Mouse (Mus musculus) heart, embryonic 10.5 days (tissue): Measurements from ENCODE around the gene Ccdc155. TPM values are rescaled to one million over a fixed set of nuclear protein-coding genes. Genes with fewer than 3 reads are reported as not detected.

Source experiments
- DNase-seq: peaks from one replicate; pipeline ENCODE4 v3.0.0-alpha.2; 2017; ENCODE audit warnings: low spot score
- H3K27ac ChIP-seq: fragments of 300-500 bp; sonication (generic); 2 replicates; pipeline ENCODE4 v1.5.1; 2016; ENCODE audit warnings: mild to moderate bottlenecking
- H3K27me3 ChIP-seq: fragments of 300-500 bp; sonication (generic); 2 replicates; pipeline ENCODE4 v1.6.1; 2016; ENCODE audit warnings: mild to moderate bottlenecking; ENCODE audit not compliant: poor library complexity, insufficient read depth, severe bottlenecking
- H3K36me3 ChIP-seq: fragments of 300-500 bp; sonication (generic); 2 replicates; pipeline ENCODE4 v1.6.1; 2016; ENCODE audit warnings: mild to moderate bottlenecking, moderate library complexity
- H3K4me1 ChIP-seq: fragments of 300-500 bp; sonication (generic); 2 replicates; pipeline ENCODE4 v1.6.1; 2016; ENCODE audit warnings: mild to moderate bottlenecking
- H3K4me3 ChIP-seq: fragments of 300-500 bp; sonication (generic); 2 replicates; pipeline ENCODE4 v1.5.1; 2016; ENCODE audit warnings: mild to moderate bottlenecking, moderate library complexity
- H3K9me3 ChIP-seq: fragments of 300-500 bp; sonication (generic); 2 replicates; pipeline ENCODE4 v1.6.1; 2016; ENCODE audit warnings: mild to moderate bottlenecking, moderate library complexity
- WGBS: fragments of 180-500 bp; shearing (Covaris S2); methylation state at CpG from one replicate; pipeline ENCODE4 v1.1.7; 2016; 5-methylcytosine and 5-hydroxymethylcytosine counted together
- polyA plus RNA-seq: library from polyadenylated mRNA; unstranded; fragments of >200 nt; fragmentation: Nextera tagmentation; extraction: Ambion mirVana; gene quantifications from 2 replicates; pipeline ENCODE4 v1.2.1, GENCODE M21; 2016

Ccdc155 gene
- polyA plus RNA-seq, 1 experiment from 2014 or later, result 0.88 TPM

- 2% methylated on average over 39 of the region's 41 CpGs for WGBS
- DNase-seq, result no peak
- H3K27ac ChIP-seq, result peak within 1 kb of the TSS; percentile 69; the same call in 1 of the 2 replicates
Measured at GRCm38 (mm10) chr7:45163735-45164490, 40.8 kb downstream of the Ccdc155 start, which contains the start of gene Slc17a7. Slc17a7 (plus strand) TSS chr7:45163949.

DNA sequence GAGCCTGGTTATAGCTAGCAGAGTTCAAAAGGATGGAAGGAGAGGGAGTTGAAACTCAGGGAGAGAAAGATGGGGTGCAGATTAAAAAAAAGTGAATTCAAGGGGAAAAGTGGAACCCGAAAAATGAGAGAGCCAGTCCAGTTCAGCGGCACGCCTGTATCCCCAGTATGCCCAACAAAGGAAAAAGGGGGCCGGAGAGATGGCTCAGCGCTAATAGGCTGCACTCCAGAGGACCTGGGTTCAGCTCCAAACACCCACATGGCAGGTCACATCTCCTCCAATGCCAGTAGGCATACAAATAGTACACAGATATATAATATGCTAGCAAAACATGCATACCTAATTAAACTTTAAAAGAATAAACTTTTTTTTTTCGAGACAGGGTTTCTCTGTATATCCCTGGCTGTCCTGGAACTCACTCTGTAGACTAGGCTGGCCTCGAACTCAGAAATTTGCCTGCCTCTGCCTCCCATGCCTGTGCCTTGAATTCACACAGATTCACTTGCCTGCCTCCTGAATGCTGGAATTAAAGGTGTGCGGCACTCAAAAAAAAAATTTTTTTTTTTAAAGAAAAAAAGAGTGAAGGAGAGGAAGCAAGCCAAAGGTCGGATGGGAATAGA lies 41.6 kb downstream of the Ccdc155 start:
- Histone ChIP-seq H3K27me3 (peaks cover 58% of the 10 kb centered on the region), H3K4me3 (no peak overlapping the region), H3K4me1 (peaks cover 34% of the 10 kb centered on the region), H3K9me3 (no peaks in the 10 kb centered on the region), H3K36me3 (peaks cover 25% of the 10 kb centered on the region), H3K27ac (no peak overlapping the region)
- no peak for DNase-seq
- WGBS, result 68% methylated on average over 9 of the region's 9 CpGs

More at GRCm38 (mm10) chr7:45163735-45164490, 40.8 kb downstream of the Ccdc155 start, which contains the start of gene Slc17a7:
- H3K27me3 ChIP-seq, result peaks cover 66% of the 10 kb centered on the region
- H3K4me1 ChIP-seq, result peaks cover 41% of the 10 kb centered on the region
- peaks cover 3% of the 10 kb centered on the region for H3K9me3 ChIP-seq
- H3K4me3 ChIP-seq, result peak within 1 kb of the TSS; percentile 61
- peaks cover 21% of the 10 kb centered on the region for H3K36me3 ChIP-seq

GRCm38 (mm10) chr7:45162551-45162950 lies 42.1 kb downstream of the Ccdc155 start:
- H3K27ac ChIP-seq, result no peak overlapping the region
- DNase-seq, result no peak
- no peaks in the 10 kb centered on the region for H3K9me3 ChIP-seq
- peaks cover 53% of the 10 kb centered on the region for H3K27me3 ChIP-seq
- WGBS, result 28% methylated on average over 6 of the region's 6 CpGs
- peaks cover 30% of the 10 kb centered on the region for H3K36me3 ChIP-seq
- peaks cover 28% of the 10 kb centered on the region for H3K4me1 ChIP-seq
- H3K4me3 ChIP-seq, result peak overlapping the region; percentile 59

DNA sequence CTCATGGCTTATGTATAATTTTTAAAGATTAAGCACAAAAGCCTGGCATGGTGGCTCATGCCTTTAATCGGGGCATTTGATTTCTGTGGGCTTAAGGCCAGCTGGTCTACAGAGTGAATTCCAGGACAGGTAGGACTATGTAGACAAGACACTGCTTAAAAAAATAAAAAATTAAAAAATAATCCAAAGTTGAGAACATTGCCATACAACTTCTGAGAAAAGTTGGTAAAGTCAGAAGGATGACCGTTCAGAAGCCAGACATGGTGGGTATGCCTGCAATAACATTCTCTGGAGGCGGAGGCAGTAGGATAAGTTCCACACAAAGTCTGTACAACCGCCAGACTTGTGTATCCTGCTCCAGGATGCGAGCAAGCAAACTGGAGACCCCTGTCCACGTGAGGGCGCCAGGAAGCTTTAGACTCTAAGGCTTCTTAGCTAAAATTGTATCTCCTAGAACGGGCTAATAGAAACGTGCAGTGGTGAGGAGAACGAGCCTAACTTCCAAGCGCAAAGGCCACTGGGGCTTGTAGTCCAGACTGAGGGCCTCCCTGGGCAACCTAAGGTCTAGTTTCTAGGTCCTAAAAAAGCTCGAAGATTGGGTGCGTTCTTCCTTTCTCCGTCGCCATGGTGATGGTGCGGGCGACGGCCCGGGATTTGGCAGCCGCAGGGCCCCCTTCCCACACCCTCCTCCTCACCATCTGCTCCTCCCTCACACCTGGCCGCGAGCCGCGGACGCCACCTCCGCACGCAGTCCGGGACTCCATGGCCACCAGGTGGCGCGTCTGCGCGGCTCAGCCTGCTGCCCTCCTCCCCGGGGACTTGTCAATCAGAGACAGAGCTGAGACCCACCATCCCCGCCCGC lies 42.8 kb downstream of the Ccdc155 start:
- Histone ChIP-seq H3K36me3 (peaks cover 35% of the 10 kb centered on the region), H3K4me1 (peaks cover 23% of the 10 kb centered on the region), H3K27me3 (peaks cover 46% of the 10 kb centered on the region), H3K4me3 (peak overlapping the region; percentile 59), H3K9me3 (no peaks in the 10 kb centered on the region), H3K27ac (peak overlapping the region; percentile 63; the same call in 1 of the 2 replicates)
- DNase-seq, result peak; percentile 94
- 5% methylated on average over 35 of the region's 35 CpGs for WGBS

- peaks cover 36% of the 10 kb centered on the region for H3K27me3 ChIP-seq
- 87% methylated on average over 3 of the region's 3 CpGs for WGBS
- no peak for DNase-seq
Measured at GRCm38 (mm10) chr7:45160866-45161265, 43.8 kb downstream of the Ccdc155 start.

DNA sequence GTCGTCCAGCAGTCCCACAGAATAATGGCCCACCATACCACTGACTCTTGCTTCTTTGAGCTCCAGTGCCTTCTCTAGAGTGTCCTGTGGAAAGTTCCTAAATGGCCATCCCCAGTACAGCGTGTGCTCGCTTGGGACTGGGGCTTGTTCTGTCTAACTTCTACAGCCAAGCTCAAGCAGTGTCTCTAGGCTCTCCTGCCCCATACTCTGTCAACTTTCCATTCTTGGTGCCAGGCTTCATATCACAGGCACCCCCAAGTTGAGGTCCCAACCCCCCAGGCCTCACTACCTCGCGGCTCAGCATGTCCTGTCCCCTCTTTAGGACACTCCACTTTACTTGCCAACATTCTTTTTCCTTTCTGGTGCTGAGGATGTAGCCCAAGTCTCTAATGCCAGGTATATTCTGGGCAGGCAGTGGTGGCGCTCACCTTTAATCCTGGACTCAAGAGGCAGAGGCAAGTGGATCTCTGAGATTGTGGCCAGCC lies 44.3 kb downstream of the Ccdc155 start:
- no peak for DNase-seq
- Histone ChIP-seq H3K27me3 (peaks cover 31% of the 10 kb centered on the region), H3K4me1 (peaks cover 23% of the 10 kb centered on the region), H3K27ac (no peak overlapping the region), H3K36me3 (peaks cover 35% of the 10 kb centered on the region), H3K4me3 (no peak overlapping the region), H3K9me3 (no peaks in the 10 kb centered on the region)
- 90% methylated on average over 6 of the region's 6 CpGs for WGBS

More at GRCm38 (mm10) chr7:45160866-45161265, 43.8 kb downstream of the Ccdc155 start:
- Histone ChIP-seq H3K27ac (no peak overlapping the region), H3K9me3 (no peaks in the 10 kb centered on the region), H3K36me3 (peaks cover 35% of the 10 kb centered on the region), H3K4me3 (no peak overlapping the region), H3K4me1 (peaks cover 23% of the 10 kb centered on the region)

- no peak overlapping the region for H3K4me3 ChIP-seq
- H3K36me3 ChIP-seq, result peaks cover 35% of the 10 kb centered on the region
- 94% methylated on average over 6 of the region's 6 CpGs for WGBS
- H3K4me1 ChIP-seq, result peaks cover 24% of the 10 kb centered on the region
- no peak for DNase-seq
- no peaks in the 10 kb centered on the region for H3K9me3 ChIP-seq
- H3K27ac ChIP-seq, result no peak overlapping the region
- H3K27me3 ChIP-seq, result peaks cover 17% of the 10 kb centered on the region
Measured at GRCm38 (mm10) chr7:45158991-45159390, 45.7 kb downstream of the Ccdc155 start.

DNA sequence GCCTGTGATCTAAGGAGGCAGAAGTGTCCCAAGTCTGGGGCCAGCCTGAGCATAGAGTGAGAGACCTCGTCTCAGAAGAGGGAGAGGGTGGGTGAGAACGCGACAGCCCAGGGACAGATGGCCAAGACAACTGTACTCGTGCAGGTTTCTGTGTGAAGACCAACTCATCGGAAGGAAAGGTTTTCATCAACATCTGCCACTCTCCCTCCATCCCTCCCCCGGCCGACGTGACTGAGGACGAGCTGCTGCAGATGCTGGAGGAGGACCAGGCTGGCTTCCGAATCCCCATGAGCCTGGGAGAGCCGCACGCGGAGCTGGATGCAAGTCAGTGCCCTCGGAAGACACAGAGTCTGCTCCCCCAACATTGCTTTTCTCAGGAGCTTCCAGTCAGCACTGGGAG lies 47.2 kb downstream of the Ccdc155 start:
- Histone ChIP-seq H3K4me3 (no peak overlapping the region), H3K36me3 (peaks cover 35% of the 10 kb centered on the region), H3K27ac (no peak overlapping the region), H3K27me3 (peaks cover 2% of the 10 kb centered on the region), H3K4me1 (peaks cover 19% of the 10 kb centered on the region), H3K9me3 (no peaks in the 10 kb centered on the region)
- DNase-seq, result no peak
- WGBS, result 82% methylated on average over 14 of the region's 14 CpGs

DNA sequence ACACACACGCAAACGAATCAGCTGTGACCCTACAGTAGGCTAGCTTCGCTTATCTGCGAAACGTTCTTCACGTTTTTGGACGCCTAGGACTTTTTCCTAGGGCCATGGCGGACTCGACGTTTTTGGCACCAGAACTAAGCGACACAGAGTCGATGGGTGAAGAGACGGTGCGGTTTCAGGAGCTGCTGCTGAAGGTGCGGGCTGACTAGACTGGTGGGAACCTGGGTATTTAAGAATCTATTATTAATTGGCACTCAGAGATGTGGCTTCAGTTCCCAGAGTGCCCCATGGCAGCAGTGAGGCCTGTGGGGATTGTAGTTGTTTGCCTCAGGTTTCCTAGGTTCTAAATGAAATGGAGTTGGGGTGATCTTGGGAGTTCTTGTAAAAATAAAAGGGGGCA lies 48.5 kb downstream of the Ccdc155 start:
- Histone ChIP-seq H3K27ac (no peak overlapping the region), H3K4me3 (no peak overlapping the region), H3K27me3 (no peaks in the 10 kb centered on the region), H3K36me3 (peaks cover 35% of the 10 kb centered on the region), H3K9me3 (no peaks in the 10 kb centered on the region), H3K4me1 (peaks cover 13% of the 10 kb centered on the region)
- WGBS, result 93% methylated on average over 15 of the region's 15 CpGs
- no peak for DNase-seq

DNA sequence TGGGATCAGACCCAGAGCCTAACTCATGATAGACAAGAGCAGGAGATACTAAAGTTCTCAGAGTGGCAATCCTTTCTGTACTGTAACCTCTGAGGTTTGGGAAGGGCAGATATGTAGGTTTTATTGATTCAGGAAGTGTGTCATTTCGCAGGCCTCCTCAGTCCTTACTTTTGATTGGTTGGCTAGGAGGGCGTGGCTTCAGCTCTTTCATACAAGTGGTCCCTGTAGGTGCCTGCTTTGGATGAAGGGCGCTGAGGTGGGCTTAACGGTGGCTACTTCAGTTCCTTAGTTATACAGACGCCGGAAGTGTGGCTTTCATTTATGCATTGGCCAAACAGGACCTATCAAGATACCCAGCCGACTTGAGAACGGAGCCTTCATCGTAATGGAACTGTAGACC lies 49.1 kb downstream of the Ccdc155 start:
- 82% methylated on average over 9 of the region's 9 CpGs for WGBS
- Histone ChIP-seq H3K9me3 (no peaks in the 10 kb centered on the region), H3K27ac (no peak overlapping the region)

DNA sequence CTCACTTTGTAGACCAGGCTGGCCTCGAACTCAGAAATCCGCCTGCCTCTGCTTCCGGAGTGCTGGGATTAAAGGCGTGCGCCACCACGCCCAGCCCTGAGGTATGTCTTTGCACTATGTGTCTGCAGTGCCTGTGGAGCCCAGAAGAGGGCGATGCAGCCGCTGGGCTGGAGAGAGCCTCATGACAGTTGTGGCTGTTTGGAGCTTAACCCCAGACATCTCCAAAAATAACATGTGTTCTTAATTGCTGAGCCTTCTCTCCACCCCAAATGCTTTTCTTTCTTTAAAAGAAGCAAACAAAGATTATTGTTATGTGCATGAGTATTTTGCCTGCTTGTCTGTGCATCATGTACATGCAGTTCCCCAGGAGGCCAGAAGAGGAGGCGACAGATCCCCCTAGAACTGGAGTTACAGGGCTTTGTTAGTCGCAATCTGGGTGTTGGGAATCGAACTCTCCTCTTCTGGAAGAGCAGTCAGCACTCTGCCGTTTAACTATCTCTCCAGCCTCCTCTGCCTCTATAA lies 49.6 kb downstream of the Ccdc155 start:
- Histone ChIP-seq H3K4me1 (peaks cover 16% of the 10 kb centered on the region), H3K27ac (peak overlapping the region; percentile 96), H3K4me3 (peak overlapping the region; percentile 77), H3K36me3 (peaks cover 27% of the 10 kb centered on the region), H3K9me3 (no peaks in the 10 kb centered on the region), H3K27me3 (no peaks in the 10 kb centered on the region)
- no peak for DNase-seq
- WGBS, result 74% methylated on average over 12 of the region's 12 CpGs

More for the DNA sequence above, 49.1 kb downstream of the Ccdc155 start:
- H3K36me3 ChIP-seq, result peaks cover 29% of the 10 kb centered on the region
- no peaks in the 10 kb centered on the region for H3K27me3 ChIP-seq
- peaks cover 14% of the 10 kb centered on the region for H3K4me1 ChIP-seq
- DNase-seq, result no peak
- H3K4me3 ChIP-seq, result no peak overlapping the region
